Mouse (Mus musculus): ENCODE measurements around the gene Sipa1l2. TPM values are rescaled to one million over a fixed set of nuclear protein-coding genes. Genes with fewer than 3 reads are reported as not detected.

Sipa1l2 gene
- total RNA-seq (2017): 0.53 and 1.1 TPM in 2 replicates

GRCm38 (mm10) chr8:125569533-125570365 lies at the start of gene Sipa1l2:
TSS of gene Sipa1l2 (minus strand) at chr8:125569808.
- ATAC-seq (replicated peaks; ENCODE audit: low read depth, poor library complexity, severe bottlenecking): peak; percentile 78

DNA sequence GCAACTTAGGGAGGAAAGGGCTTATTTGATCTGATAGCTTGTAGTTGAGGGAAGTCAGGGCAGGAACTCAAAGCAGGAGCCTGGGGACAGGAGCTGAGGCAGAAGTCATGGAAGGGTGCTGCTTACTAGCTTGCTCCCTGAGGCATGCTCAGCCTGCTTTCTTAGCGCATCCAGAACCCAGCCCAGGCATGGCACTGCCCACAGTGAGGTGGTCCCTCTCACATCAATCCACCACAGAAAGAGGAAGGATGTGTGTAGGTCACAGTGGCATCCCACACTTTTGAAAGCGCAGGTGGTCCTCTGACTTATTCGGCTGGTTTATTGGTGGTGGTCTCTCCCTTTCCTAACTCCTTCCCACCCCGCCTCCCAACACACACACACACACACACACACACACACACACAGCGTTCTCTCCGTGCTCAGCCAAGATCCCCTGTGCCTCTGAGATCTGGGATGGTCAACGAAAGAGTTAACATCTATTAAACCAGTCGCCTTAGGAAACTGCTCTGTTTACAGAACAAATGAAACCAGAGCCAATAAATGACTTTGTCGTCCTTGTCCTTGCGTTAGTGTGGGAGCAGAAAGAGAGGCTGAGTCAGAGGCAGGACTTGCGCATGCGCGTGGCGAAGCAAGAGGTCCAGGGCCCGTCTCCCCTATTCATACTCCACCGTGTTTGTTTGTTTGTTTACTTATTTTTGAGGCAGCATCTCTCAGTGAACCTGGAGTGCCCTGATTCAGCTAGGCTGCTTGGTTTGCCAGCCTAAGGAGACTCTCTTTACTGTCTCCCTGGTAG lies 49.1 kb upstream of the Sipa1l2 start:
- no peak for ATAC-seq (replicated peaks; ENCODE audit: low read depth, poor library complexity, severe bottlenecking)

- ATAC-seq (replicated peaks; ENCODE audit: low read depth, poor library complexity, severe bottlenecking): no peak
Measured at GRCm38 (mm10) chr8:125616935-125617334, 47.3 kb upstream of the Sipa1l2 start.

GRCm38 (mm10) chr8:125616039-125616438 lies 46.4 kb upstream of the Sipa1l2 start:
- ATAC-seq (replicated peaks; ENCODE audit: low read depth, poor library complexity, severe bottlenecking): no peak

GRCm38 (mm10) chr8:125613552-125613951 lies 43.9 kb upstream of the Sipa1l2 start:
- no peak for ATAC-seq (replicated peaks; ENCODE audit: low read depth, poor library complexity, severe bottlenecking)

DNA sequence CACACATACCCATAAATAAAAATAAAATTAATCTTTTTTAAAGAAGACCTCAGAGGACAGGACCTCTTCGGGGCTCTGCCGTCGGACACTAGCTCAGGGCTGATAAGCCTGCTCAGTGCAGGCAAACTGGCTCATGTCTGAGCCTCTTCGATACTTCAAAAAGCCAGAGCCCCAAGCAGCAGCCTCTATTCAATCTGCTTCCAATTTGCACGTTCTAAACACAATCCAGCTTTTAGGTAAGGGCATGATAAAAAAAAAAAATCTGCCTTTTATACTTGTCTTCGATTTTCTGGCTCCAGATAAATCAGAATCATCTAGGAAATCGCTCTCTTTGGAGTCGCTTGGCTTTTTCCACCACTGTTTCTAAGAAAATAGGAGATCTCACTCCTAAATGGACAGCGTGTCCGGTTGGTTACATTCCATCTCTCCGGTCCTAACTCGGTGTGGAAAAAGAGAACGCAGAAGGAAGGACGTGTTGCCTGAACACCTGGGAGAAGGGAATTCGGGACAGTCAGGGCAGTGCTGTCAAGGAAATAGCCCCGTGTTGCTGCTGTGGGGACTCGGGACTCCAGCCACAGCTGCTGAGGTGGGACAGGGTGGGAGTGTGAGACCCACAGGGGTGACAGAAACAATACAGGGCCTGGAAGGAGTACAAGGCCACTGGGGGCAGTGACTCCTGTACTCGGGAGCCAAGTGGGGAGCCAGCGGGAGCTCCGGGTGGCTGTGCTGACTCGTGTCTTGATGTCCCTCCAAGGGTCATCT lies 42.4 kb upstream of the Sipa1l2 start:
- ATAC-seq (replicated peaks; ENCODE audit: low read depth, poor library complexity, severe bottlenecking): no peak

DNA sequence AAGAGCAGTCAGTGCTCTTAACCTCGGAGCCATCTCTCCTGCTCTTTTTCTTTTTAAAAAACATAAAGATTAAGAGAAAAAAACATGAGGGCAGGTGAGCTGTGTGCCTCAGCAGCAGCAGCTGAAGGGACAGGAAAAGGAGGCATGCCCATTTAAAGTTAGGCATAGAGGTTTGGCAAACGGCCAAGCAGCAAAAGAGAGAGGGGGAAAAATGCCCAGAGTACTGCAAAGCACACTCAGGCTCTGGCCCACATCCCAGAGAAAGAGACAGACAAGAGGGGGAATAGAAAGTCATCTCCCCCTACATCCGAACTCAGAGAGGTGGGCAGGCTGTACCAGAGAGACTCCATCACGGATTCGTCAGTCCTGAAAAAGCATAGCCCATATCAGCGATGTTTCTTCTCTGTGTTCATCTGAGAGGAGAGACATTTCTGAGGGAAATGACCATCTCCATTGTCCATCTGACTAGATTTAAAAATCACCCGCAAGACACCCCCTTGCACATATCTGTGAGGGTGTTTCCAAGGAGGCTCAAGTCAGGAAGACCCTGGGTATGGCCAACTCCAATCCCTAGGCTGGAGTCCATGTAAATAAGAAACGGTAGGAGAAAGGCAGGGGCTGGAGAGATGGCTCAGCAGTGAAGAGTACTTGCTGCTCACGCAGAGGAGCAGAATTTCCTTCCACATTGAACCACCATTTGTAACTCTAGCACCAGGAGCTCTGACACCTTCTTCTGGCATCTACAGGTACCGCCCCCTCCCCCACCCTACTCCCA lies 41.6 kb upstream of the Sipa1l2 start:
- ATAC-seq (replicated peaks; ENCODE audit: low read depth, poor library complexity, severe bottlenecking): no peak

GRCm38 (mm10) chr8:125609737-125610136 lies 40.1 kb upstream of the Sipa1l2 start:
- ATAC-seq (replicated peaks; ENCODE audit: low read depth, poor library complexity, severe bottlenecking): no peak

DNA sequence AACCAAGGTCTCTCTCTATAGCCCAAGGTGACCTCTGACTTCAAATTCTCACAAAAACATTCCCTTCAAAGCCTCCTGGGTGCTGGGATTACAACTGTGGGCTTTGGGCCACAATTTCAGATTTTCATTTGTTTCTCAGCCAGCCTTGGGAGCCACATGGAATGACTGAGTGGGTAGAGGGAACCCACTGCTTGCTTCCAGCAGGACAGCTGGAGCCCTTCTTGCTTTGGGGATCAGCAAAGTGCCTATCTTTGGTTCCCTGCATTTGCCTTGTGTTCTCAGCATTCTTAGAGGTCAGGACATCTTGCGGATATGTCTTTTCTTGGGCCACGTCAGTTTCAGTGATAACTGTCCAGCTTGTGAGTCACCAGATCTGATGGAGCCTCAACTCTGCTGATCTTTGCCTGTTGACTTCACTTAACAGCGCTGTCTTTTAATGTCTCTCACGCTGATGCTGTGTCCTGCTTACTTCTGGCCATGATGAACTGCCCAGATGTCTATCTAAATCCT lies 38.2 kb upstream of the Sipa1l2 start:
- no peak for ATAC-seq (replicated peaks; ENCODE audit: low read depth, poor library complexity, severe bottlenecking)

- no peak for ATAC-seq (replicated peaks; ENCODE audit: low read depth, poor library complexity, severe bottlenecking)
Measured at GRCm38 (mm10) chr8:125606937-125607336, 37.3 kb upstream of the Sipa1l2 start.

GRCm38 (mm10) chr8:125604817-125605512 lies 35.4 kb upstream of the Sipa1l2 start:
- no peak for ATAC-seq (replicated peaks; ENCODE audit: low read depth, poor library complexity, severe bottlenecking)

DNA sequence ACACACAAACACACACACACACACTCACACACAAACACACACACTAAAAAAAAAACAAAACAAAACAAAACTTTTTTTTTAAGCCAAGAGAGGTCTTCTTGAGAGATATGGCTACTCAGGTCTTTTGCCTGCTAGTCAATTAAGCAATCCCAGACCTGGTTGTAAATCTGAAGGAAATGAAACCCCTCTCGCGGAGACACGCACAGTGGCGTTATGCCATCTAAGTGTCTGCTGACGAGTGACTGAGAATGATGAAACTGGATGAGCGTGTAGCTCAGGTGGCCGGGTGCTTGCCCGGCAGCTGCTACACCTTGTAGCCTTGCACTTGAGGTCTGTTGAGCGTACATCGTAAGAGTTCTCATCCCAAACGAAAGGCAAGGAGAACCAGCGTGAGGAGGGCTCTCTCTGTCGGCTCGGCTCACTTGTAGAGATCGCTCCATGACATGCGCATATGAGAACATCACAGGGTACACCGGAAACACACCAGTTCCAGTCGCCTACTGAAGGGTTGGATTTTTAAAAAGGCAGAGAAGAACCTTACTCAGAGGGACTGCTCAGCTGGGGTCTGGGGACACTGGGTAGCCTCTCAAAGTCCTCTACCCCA lies 34.7 kb upstream of the Sipa1l2 start:
- no peak for ATAC-seq (replicated peaks; ENCODE audit: low read depth, poor library complexity, severe bottlenecking)

DNA sequence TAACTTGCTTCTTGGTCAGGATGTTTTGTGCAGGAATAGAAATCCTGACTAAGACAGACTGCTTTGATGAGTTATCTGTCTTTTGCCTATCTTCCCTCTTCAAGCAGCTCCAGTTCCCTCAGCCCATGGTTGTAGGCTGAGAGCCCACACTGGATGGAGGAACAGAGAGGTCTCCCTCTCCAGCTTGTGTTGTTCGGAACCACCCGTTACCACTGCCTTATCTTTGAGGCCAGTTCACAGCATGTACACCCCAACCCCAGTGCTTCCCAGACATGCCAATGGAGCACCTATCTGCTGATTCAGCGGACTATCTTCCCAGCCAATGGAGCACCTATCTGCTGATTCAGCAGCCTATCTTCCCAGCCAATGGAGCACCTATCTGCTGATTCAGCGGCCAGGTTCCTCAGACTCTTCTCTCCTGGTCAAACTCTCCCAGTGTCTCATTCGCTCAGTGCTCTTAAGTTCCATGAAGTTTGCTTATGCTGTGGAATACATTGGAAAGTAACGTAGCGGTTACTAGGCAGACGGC lies 33.8 kb upstream of the Sipa1l2 start:
- ATAC-seq (replicated peaks; ENCODE audit: low read depth, poor library complexity, severe bottlenecking): no peak

- peak; percentile 80 for ATAC-seq (replicated peaks; ENCODE audit: low read depth, poor library complexity, severe bottlenecking)
Measured at GRCm38 (mm10) chr8:125600033-125600686, 30.6 kb upstream of the Sipa1l2 start.

- 0 out of 2 replicates have a peak, but pooled peaks have one; percentile 23 for ATAC-seq (replicated peaks; ENCODE audit: low read depth, poor library complexity, severe bottlenecking)
Measured at GRCm38 (mm10) chr8:125595571-125596508, 26.2 kb upstream of the Sipa1l2 start.

DNA sequence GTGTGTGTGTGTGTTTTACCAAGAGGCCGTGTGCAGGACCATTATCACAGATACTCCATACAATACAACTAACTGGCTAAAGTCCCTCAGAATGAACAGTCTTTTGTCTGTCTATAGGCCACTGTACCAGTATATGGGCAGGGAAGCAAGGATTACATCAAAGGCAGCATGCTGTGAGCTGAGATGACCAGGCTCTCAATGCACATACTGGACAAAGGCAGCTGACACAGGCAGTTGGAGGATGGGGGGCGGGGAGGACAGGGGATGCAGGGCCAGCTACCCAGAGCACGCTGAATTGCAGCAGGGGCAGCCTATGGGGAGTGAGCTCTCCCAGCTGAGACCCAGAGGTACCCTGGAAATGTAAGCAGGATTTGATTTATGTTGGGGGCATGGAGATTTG lies 20.8 kb upstream of the Sipa1l2 start:
- no peak for ATAC-seq (replicated peaks; ENCODE audit: low read depth, poor library complexity, severe bottlenecking)

GRCm38 (mm10) chr8:125586587-125586986 lies 17.0 kb upstream of the Sipa1l2 start:
- ATAC-seq (replicated peaks; ENCODE audit: low read depth, poor library complexity, severe bottlenecking): no peak
